Mouse (Mus musculus) 3134 (cell line): ENCODE data around the gene Folh1.
"Not testable (repeated sequence)": the region's sequence is repeated elsewhere in the genome, so short reads cannot be mapped to it uniquely, and the experiment has no call there.

Source experiments
- DNase-seq: peaks from one replicate; pipeline ENCODE4 v3.0.0-alpha.2; 2011; ENCODE audit warnings: low spot score; ENCODE audit not compliant: insufficient read length; ENCODE audit errors: extremely low read depth

Folh1 gene

DNA sequence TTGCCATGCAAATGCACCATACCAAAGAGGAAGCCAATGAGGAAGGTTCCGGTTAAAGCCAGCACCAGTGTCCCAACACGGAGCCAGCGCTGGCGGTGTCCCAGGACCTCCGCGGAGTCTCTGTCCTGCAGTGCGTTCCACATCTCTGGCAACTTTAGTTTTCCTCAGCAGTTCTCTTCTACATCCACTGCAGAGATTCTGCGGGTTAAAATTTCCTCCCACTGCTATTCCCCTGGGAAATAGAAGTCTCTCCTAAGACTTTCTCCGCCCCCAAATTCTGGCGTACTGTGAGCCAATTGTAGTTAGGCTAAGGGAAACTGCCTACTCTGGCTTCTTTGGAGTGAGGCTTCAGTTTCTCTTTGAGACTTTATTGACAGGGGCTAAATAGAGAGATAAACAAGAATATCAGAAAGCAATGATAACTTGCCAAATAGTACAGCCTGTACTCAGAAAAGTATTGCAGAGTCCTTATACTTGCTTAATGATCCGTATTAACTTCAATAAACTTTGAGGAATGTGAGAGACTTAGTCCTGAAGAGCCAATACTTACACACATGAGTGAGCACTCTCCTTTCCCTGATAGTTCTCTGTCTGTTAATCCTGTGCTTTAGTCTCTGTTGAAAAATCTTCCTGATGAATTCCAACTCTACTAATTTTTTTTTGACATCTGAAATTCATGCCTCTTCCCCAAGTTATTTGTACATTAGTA lies at the start of gene Folh1:
Folh1 (minus strand) TSS at position 327 of the 709 bp plus-strand sequence.
- DNase-seq: peak; percentile 4

DNA sequence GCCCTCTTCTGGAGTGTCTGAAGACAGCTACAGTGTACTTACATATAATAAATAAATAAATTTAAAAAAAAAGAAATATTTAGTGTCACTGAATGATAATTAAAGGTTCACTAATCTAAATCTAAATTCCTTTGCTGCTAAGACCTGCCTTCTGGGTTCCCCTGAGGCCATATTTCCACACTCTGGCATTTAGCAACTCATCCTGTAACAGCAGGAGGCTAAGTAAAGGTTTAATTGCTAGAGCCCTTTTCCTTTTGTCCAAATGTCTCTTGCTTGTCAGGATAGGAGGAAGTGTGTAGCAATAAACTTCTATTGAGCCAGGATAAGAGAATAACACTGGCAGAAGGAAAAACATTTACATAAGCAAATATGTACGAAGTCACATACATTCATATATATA lies 40.7 kb upstream of the Folh1 start:
- DNase-seq: no peak

DNA sequence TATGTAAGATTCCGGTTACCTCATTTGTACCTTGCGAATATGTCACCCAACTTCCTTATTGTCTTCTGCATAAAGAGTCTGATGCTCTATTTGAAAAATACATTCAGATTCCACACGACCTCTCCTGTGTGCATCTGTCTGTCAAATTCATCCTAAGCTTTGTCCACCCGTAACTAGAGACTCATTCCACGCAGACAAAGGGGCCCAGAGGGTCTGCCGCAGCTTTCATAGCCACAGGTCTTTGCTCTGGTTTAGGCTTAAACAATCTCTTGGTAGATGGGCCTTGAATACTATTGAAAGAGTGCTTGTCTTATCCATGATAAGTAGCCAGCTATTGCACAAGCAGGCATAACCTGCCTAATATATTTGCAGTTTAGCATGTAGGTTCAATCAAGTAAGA lies 40.0 kb upstream of the Folh1 start:
- DNase-seq: not testable (repeated sequence)

DNA sequence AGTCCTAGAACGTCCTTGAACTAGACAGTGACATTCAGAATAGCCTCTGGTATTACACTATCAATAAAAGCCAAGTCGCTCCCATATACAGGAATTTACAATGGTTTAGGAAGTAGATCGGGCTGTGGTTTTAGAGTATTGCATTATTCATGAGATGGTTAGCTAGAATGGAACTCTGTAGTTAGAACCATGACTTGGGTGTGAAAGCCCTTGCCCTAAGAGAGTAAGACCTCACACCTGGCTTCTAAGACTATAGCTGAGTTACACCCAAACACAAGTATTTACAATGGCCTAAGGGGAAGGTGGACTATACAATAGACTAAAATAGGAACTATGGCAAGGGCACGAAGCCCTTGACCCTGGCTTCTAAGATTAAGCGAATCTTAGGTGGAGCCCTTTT lies 39.5 kb upstream of the Folh1 start:
- not testable (repeated sequence) for DNase-seq

DNA sequence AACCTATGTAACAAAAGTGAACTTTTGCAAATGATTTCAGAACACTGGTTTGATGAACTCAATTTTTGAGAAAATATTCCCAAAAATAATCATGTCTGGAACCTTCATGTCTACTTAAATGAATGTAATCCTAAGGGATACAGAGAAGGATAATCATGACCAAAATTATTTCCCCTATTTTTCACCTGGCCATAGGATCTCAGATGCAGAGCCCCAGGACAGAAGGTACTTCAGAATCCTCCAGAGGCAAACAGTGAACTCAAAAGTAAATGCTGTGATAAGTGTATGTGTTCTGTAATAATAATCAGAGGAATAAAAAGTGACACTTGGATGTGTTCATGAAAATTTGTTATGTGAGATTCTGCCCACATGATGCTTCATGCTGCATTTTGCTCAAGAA lies 19.0 kb upstream of the Folh1 start, which contains the start of gene Vmn2r77:
Vmn2r77 (plus strand) TSS at position 301 of the 400 bp plus-strand sequence.
- DNase-seq: no peak

DNA sequence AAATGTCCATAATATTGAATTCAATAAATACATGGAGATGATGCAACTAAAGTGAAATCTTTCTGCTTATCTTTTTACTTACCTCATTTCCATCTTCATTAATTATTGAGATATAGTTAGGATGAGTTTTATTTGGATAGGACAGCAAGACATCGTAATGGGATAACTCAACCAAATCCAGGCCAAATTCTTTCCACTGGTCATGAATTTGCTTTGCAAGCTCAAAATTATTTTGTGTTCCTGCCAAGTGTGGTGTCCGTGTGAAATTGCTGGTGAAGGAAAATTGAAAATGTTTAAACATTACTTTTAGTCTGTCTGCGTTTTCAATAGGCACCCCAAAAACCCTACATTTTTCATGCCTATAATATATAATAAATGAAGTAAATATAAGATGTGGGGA lies 4.1 kb downstream of the Folh1 start:
- DNase-seq: no peak

DNA sequence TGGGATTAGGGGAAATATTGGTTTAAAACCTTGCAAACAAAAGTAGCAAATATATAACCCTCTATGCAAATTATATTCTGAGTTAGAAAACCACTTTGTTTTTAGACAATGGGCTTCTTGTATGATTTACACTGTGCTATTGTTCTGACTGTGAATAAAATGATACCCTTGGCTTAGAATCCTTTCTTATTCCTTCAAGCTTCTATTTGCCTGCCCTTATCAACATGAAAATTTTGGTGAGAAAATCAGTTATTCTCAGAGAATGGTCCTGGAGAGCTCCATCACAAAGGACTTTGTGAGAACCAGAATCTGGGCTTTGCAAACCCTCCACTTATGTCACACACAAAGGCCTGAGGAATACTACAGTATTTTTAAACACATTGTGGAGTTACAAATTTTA lies 11.1 kb downstream of the Folh1 start:
- no peak for DNase-seq

DNA sequence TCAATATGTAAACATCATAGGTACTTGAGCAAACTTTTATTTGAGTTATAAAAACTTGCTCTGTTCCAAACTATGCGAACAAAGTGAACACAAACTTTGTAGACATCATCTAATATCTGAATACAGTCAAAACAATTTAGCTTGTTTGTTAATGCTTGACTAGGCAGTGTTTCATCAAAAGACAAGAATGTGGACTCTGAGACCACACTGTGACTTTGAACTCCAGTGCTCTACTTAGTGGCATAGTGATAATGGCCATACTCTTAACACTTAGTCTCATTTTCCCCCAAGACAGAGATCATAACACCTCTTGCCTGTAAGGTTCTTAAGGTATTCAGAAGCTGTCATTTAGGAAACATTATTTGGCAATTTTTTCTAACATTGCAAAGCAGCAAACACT lies 15.0 kb downstream of the Folh1 start:
- no peak for DNase-seq

DNA sequence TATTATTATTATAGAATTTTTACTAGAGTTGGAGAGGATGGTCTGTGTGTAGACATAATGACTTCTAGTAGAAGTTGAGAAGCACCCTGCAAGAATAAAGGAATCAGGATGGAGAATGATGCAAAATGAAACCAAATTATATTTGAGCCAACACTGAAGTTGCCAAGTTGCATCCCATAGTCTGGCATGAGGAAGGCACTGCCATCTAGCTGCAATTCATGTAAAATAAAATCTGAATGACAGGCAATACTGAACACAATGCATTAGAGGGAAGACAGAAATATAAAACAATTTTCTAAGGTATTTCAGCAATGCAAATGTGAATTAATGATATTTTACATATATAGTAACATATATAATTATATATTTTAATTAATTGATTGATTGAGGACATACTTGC lies 50.7 kb downstream of the Folh1 start:
- DNase-seq: no peak

DNA sequence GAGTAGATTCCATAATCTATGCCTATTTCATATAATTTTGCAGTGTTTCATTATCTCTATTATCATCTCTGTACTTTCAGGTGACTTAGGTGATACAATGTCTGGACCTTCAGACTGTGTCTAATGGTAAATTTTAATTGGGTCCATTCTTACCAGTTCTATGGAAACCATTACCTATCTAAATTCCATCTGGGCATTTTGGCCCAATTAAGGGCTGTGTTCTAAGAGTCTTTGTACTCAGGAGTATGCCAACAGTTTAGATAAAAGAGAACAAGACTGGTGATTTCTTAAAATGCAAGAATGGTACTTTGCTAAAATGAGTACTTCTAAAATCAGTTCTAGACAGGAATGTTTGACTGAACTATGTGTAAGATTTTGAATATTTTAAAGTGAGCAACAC lies 87.7 kb downstream of the Folh1 start, which contains the start of gene Olfr292:
Olfr292 (plus strand) TSS at position 301 of the 400 bp plus-strand sequence.
- no peak for DNase-seq
